Mouse (Mus musculus) stomach, postnatal 0 days (tissue): Measurements from ENCODE around the gene Pacsin3. TPM values are rescaled to one million over a fixed set of nuclear protein-coding genes. Genes with fewer than 3 reads are reported as not detected.
A peak's percentile ranks its signal among the peaks of the same experiment; 100 is the strongest.

Experiments
- ATAC-seq: fragments of 200-750 bp; cut with Nextera tagmentation; 2 replicates; pipeline ENCODE4 v1.8.0; 2017; ENCODE audit not compliant: low FRiP score, low TSS enrichment
- DNase-seq: peaks from one replicate; pipeline ENCODE4 v3.0.0-alpha.2; 2016; ENCODE audit warnings: low spot score
- H3K27ac ChIP-seq: fragments of 300-500 bp; sonication (generic); replicated peaks from 2 replicates; pipeline ENCODE4 v1.5.1; 2014; ENCODE audit warnings: mild to moderate bottlenecking, control low read depth
- H3K27me3 ChIP-seq: fragments of 300-500 bp; sonication (generic); 2 replicates; pipeline ENCODE4 v1.6.1; 2014; ENCODE audit warnings: low read length; ENCODE audit not compliant: control insufficient read depth, insufficient read depth
- H3K36me3 ChIP-seq: fragments of 300-500 bp; sonication (generic); 2 replicates; pipeline ENCODE4 v1.6.1; 2014; ENCODE audit warnings: low read length, mixed read lengths; ENCODE audit not compliant: control insufficient read depth, insufficient read depth
- H3K4me1 ChIP-seq: fragments of 300-500 bp; sonication (generic); replicated peaks from 2 replicates; pipeline ENCODE4 v1.6.1; 2014; ENCODE audit warnings: antibody characterized with exemption; ENCODE audit not compliant: control insufficient read depth, insufficient read depth
- H3K4me2 ChIP-seq: fragments of 300-500 bp; sonication (generic); replicated peaks from 2 replicates; pipeline ENCODE4 v1.6.1; 2014; ENCODE audit warnings: low read depth, mild to moderate bottlenecking, control low read depth, moderate library complexity
- H3K4me3 ChIP-seq: fragments of 300-500 bp; sonication (generic); 2 replicates; pipeline ENCODE4 v1.5.1; 2014; ENCODE audit warnings: low read depth, low read length, control low read depth
- H3K9ac ChIP-seq: fragments of 300-500 bp; sonication (generic); 2 replicates; pipeline ENCODE4 v1.6.1; 2014; ENCODE audit warnings: mild to moderate bottlenecking, low read length, control low read depth, mixed read lengths
- H3K9me3 ChIP-seq: fragments of 300-500 bp; sonication (generic); 2 replicates; pipeline ENCODE4 v1.6.1; 2016; ENCODE audit warnings: low read length; ENCODE audit not compliant: control insufficient read depth
- CTCF ChIP-seq: IDR thresholded peaks from 2 replicates; pipeline ENCODE4 v1.5.1; 2016; ENCODE audit warnings: antibody characterized with exemption, low read depth, mild to moderate bottlenecking, moderate library complexity
- EP300 ChIP-seq: optimal IDR thresholded peaks from 2 replicates; pipeline ENCODE3; 2016; ENCODE audit warnings: antibody characterized with exemption
- WGBS: fragments of 180-500 bp; shearing (Covaris S2); extraction: QIAGEN DNeasy Blood & Tissue Kit; methylation state at CpG from one replicate; pipeline ENCODE4 v1.1.7; 2014; 5-methylcytosine and 5-hydroxymethylcytosine counted together
- polyA plus RNA-seq: library from polyadenylated mRNA; unstranded; fragments of >200 nt; fragmentation: Nextera tagmentation; extraction: Ambion mirVana; gene quantifications from 2 replicates; pipeline ENCODE4 v1.2.1, GENCODE M21; 2015

Pacsin3 gene
- polyA plus RNA-seq = 46.2 and 52.2 TPM in 2 replicates

DNA sequence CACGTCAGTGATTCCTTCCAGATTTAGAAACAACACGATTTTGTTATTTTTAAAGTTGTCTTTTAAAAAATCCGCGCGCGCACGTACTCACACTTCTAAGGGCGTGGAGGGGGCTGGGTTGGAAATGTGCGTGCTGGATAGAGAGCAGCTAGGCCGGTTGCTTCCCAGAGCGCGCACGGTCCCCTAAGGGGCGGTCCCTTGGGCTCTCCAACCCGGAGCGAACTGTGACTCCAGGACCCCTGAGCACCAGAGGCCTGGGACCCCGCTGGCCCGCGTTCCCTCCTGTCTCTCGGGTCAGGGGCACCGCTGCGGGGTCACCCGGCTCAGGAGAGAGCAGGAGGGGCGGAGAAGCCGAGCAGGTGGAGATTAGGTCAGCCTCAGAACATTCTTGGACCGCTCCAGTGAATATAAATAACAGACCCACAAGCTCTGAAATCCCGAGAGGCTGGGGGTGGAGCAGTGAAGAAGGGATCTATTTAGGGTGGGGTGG lies at the start of gene Pacsin3:
Gene Pacsin3, plus strand, starts transcription at position 294 of the 490 bp plus-strand sequence.
- Histone ChIP-seq H3K4me3 (peak within 1 kb of the TSS; percentile 72), H3K4me1 (peaks cover 10% of the 10 kb centered on the region; the same call in 1 of the 2 replicates), H3K27ac (peak within 1 kb of the TSS; percentile 91), H3K9ac (peak within 1 kb of the TSS; percentile 72), H3K27me3 (no peaks in the 10 kb centered on the region), H3K36me3 (no peaks in the 10 kb centered on the region), H3K4me2 (peak within 1 kb of the TSS; percentile 84), H3K9me3 (no peaks in the 10 kb centered on the region)
- TF ChIP-seq EP300 (no peak), CTCF (no peak)
- no peak for ATAC-seq
- WGBS = under 1% methylated on average over 27 of the region's 27 CpGs
- DNase-seq = peak; percentile 45

- peaks cover 26% of the 10 kb centered on the region for H3K36me3 ChIP-seq
- DNase-seq (no peak), ATAC-seq (no peak)
- 87% methylated on average over 9 of the region's 9 CpGs for whole genome bisulfite sequencing
- H3K4me3 ChIP-seq = no peak overlapping the region
- H3K27me3 ChIP-seq = no peaks in the 10 kb centered on the region
- TF ChIP-seq CTCF (no peak), EP300 (no peak)
- no peak overlapping the region for H3K9ac ChIP-seq
- H3K27ac ChIP-seq = no peak overlapping the region; the same call in 1 of the 2 replicates
- H3K4me1 ChIP-seq = peaks cover 2% of the 10 kb centered on the region; the same call in 1 of the 2 replicates
- no peak overlapping the region for H3K4me2 ChIP-seq
- H3K9me3 ChIP-seq = no peaks in the 10 kb centered on the region
These were observed 49.4 kb upstream of the Pacsin3 start for GRCm38 (mm10) chr2:91206254-91206775.

GRCm38 (mm10) chr2:91213311-91213710 lies 42.4 kb upstream of the Pacsin3 start:
- Histone ChIP-seq H3K9ac (no peak overlapping the region), H3K36me3 (peaks cover 19% of the 10 kb centered on the region; the same call in 1 of the 2 replicates), H3K9me3 (no peaks in the 10 kb centered on the region), H3K27me3 (no peaks in the 10 kb centered on the region), H3K4me3 (no peak overlapping the region), H3K4me2 (no peak overlapping the region), H3K27ac (no peak overlapping the region), H3K4me1 (no peaks in the 10 kb centered on the region)
- no peak for ATAC-seq
- no peak for DNase-seq
- TF ChIP-seq CTCF = peak; percentile 40
- no peak for TF ChIP-seq EP300

GRCm38 (mm10) chr2:91217032-91217431 lies 38.7 kb upstream of the Pacsin3 start:
- H3K4me2 ChIP-seq = no peak overlapping the region
- no peak overlapping the region for H3K9ac ChIP-seq
- no peaks in the 10 kb centered on the region for H3K27me3 ChIP-seq
- TF ChIP-seq CTCF = no peak
- TF ChIP-seq EP300 = no peak
- WGBS = 55% methylated on average over 4 of the region's 4 CpGs
- H3K36me3 ChIP-seq = peaks cover 2% of the 10 kb centered on the region; the same call in 1 of the 2 replicates
- no peak for ATAC-seq
- H3K9me3 ChIP-seq = no peaks in the 10 kb centered on the region
- peak; percentile 23 for DNase-seq
- no peaks in the 10 kb centered on the region for H3K4me1 ChIP-seq
- H3K4me3 ChIP-seq = no peak overlapping the region
- H3K27ac ChIP-seq = no peak overlapping the region

- Histone ChIP-seq H3K27me3 (no peaks in the 10 kb centered on the region), H3K27ac (no peak overlapping the region), H3K4me3 (no peak overlapping the region), H3K4me2 (no peak overlapping the region), H3K9me3 (no peaks in the 10 kb centered on the region), H3K4me1 (no peaks in the 10 kb centered on the region), H3K36me3 (no peaks in the 10 kb centered on the region), H3K9ac (no peak overlapping the region)
- no peak for TF ChIP-seq EP300
- TF ChIP-seq CTCF = no peak
- DNase-seq (no peak), ATAC-seq (no peak)
- WGBS = 87% methylated on average over 3 of the region's 3 CpGs
These were observed 35.3 kb upstream of the Pacsin3 start for GRCm38 (mm10) chr2:91220501-91220900.

DNA sequence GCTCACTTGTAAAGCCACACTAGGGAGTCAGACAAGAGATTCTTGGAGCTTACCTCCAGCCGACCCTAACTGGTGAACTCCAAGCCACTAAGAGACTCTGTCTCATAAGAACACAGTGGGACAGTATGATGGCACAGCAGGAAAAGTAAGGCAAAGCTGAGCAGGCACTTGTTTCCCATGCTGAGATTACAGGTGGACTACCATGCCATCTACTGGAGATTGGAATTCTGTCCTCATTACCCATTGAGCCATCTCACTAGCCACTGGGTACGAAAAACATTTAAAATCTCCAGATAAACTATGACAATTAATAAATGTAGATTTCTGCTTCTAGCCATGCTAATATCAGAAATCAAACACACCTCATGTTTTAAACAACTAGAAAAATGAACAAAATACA lies 32.1 kb upstream of the Pacsin3 start:
- Histone ChIP-seq H3K36me3 (no peaks in the 10 kb centered on the region), H3K4me3 (no peak overlapping the region), H3K27me3 (no peaks in the 10 kb centered on the region), H3K4me2 (no peak overlapping the region), H3K27ac (no peak overlapping the region), H3K4me1 (no peaks in the 10 kb centered on the region), H3K9me3 (no peaks in the 10 kb centered on the region), H3K9ac (no peak overlapping the region)
- DNase-seq = no peak
- ATAC-seq = no peak
- TF ChIP-seq EP300 = no peak
- peak; percentile 39 for TF ChIP-seq CTCF
- 89% methylated on average over 2 of the region's 2 CpGs for WGBS
